Mouse (Mus musculus) frontal cortex, adult (tissue): ENCODE results near the gene Eprs.
"Not testable (repeated sequence)": the region's sequence is repeated elsewhere in the genome, so short reads cannot be mapped to it uniquely, and the experiment has no call there.

Experiments used
- ATAC-seq: cut with Nextera tagmentation; 2 replicates; pipeline ENCODE4 v1.9.2; 2017; ENCODE audit warnings: mild to moderate bottlenecking, moderate library complexity, mixed read lengths; ENCODE audit not compliant: low TSS enrichment

Eprs gene

DNA sequence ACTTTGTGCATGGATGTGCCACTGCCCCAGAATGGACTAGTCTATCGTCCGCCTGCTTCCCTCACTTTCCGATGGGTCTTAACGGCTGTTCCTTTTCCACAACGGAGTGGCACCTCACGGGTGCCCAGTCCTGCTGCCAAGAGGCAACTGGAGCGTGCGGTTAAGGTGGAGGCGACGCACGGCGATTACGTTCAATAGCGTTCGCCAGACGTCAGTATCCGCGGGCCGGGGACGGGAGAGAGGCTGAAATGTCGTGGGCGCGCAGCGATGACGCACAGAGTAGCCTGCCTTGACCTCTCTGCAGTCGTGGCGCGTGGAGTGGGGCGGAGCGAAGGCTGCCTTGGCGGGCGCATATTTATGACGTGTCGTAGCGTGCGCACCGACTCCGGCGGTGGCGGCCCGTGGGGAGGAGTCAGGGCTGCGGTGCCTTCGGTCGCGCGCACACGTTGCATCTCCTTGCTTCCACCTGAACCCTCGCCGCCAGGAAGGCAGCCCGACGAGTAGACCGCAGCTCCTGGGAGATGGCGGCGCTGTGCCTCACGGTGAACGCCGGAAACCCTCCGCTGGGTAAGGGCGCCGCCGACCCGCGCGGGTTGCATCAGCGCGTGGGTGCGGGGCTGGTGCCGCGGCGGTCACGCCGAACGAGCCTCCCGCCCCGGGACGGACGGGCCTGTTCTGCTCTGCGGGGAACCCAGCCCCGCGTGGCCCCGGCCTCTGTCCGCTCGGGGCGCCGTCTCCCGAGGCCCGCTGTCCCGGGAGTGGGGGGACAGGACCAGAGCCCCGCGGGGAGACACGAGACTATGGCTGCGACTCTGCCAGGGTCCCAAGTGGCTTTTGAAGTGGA lies at the start of gene Eprs:
Gene Eprs (plus strand): TSS at position 368 of the 844 bp plus-strand sequence.
- ATAC-seq: peak; percentile 91

DNA sequence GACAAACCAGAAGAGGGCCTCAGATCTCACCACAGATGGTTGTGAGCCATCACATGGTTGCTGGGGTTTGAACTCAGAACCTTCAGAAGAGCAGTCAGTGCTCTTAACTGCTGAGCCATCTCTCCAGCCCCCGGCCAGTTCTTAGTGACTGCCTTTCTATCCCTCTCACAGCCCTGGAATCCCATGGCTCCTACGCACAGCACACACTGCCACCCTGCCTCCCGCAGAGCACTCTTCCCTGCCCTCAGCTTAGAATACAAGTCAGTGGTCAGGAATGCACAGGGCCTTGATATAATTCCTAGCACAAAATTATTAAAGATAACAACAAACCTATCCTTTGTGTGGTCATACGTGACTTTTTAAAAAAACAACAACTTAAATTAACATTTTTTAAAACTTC lies 48.3 kb upstream of the Eprs start:
- ATAC-seq: no peak

DNA sequence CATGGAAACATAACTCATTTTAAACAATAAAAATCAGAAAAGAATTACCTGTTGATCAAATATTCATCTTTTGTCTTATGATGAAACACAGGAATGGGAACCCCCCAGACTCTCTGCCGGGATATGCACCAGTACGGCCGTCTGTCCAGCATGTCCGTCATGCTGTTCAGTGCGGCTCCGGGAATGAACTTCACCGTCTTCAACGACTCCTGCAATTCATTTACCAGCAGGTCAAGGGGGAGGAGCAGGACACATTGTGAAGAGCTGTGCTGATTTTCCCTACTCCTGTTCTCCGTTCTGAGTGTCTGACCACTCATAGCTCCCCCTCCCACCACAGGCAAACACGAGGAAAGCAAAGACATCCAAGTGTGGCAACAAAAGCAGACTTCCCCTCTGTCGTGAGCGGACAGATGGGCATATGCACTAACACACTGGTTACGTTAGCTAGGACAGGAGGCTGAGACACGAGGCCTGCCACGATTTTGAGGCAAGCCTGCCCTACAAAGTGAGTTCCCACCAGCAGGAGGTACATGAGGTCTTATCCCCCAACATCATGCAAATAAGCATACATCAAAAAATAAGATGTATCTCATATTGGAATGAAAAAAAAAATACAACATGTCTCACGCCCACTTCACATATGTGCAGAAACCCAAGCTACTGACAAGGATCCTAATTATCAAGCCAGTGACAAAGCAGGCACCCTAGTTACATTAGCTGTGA lies 46.8 kb upstream of the Eprs start:
- peak; percentile 85 for ATAC-seq

- ATAC-seq: not testable (repeated sequence)
Measured at GRCm38 (mm10) chr1:185327754-185328345, 35.0 kb upstream of the Eprs start.

DNA sequence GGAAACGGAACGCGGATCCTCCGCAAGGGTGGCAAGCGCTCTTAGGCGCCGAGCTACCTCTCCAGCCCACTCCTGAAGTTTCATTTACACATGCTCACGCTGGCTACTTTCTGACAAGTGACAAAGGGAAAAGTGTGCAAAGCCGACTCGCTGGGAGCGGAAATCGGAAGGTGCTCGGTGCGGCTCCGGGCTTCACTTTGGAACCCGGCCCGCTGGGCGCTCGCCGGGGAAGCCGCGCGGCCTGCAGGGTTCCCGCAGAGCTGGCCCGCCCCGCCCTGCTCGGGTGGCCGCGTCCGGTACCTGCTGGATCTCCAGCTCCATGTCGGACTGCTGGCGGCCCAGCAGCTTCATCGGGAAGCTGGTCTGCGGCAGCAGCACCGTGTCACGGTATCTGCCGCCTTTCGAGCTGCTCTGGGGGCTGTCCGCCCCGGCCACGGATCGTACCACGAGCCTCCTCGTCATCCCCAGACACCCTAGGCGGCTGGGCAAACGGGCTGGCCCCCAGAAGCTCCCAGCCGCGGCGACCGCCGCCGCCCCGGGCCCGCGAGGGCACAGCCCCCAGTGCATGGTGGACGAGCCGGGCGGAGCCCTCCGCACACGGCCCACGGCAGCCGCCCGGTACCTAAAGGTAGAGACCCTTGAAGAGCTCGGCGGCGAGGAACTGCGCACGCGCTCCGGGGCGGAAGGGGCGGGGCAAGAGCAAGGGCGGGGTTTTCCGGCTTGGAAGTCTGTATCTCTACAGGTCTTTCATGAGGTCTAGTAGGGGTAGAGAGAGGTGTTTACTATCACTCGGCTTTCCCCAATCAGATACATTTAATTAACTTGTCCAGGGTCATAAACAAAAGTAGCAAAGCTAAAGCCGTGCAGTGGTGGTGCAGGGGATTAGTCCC lies 33.9 kb upstream of the Eprs start, which contains the start of gene Iars2:
Gene Iars2 (minus strand): TSS at position 676 of the 890 bp plus-strand sequence.
- peak; percentile 84 for ATAC-seq

- no peak for ATAC-seq
Measured at GRCm38 (mm10) chr1:185329851-185330250, 33.0 kb upstream of the Eprs start.

DNA sequence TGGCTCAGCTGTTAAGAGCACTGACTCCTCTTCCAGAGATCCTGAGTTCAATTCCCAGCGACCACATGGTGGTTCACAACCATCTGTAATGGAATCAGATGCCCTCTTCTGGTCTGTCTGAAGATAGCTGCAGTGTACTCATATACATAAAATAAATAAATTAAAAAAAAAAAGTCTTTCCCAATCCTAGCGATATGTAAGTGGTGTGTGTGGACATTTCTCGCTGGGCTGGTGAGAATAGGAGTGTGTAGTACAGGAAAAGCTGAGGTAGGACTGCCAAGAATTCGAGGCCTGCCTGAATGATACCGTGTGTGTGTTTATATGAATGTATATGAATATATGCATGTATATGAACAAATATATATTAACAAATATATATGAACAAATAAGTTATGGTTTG lies 31.5 kb upstream of the Eprs start:
- no peak for ATAC-seq

GRCm38 (mm10) chr1:185331983-185332430 lies 30.8 kb upstream of the Eprs start, which contains the start of gene Bpnt1:
Gene Bpnt1, plus strand, starts transcription at chr1:185332149.
- ATAC-seq: peak; percentile 87

DNA sequence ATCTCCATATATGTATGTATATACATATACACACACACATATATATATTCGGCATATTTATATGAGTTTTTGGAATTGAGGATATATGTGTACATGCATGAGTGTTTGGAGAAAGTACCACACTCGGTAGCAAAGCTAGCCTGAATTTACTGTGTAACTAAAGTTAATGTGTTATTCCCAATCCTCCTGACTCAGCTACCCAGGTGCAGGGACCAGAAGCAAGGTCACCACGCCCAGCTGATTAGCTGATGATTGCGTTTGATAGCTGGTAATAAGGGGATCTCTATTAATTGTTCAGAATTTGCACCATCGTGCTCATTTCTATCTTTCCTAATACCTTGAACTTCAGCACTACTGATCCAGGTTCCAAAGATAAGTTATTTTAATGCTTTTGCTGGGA lies 29.2 kb upstream of the Eprs start:
- no peak for ATAC-seq

DNA sequence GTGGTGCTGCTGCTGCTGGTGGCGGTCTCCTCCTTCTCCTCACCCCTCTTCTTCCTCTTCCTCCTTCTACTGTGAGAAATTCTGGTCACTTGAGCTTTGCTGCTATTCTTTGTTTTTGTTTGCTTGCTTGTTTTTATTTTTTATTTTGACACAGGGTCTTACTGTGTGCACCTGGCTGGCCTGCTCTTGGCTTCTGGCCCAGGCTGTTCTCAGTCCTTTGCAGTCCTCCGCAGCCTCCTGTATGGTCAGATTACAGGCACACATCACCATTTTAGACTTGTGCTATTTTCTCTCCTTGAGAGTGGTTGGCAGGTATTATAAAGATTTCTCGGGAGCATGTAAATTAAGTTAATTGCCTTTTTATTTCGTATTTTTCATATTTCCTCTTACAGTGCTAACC lies 28.7 kb upstream of the Eprs start:
- no peak for ATAC-seq

DNA sequence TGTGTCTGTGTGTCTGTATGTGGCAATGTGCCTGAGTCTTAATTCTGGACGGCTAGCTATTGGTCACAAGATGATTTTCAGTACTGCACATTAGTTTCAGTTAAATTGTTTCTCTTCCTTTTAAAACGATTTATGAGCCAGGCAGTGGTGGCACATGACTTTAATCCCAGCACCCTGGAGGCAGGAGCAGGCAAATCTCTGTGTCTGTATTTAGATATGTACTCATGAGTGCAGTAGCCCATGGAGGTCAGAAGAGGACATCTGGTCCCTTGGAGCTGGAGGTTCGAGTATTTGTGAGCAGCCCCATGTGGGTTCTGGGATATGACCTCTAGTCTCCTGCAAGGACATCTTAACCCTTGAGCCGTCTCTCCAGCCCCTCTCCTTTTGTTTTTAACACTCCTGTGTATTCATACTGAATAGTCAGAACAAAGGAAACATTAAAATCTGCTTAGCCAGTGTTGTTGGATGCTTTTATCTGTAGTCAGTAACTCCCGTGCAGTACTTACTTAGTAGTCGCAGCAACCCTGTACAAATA lies 27.5 kb upstream of the Eprs start:
- no peak for ATAC-seq

DNA sequence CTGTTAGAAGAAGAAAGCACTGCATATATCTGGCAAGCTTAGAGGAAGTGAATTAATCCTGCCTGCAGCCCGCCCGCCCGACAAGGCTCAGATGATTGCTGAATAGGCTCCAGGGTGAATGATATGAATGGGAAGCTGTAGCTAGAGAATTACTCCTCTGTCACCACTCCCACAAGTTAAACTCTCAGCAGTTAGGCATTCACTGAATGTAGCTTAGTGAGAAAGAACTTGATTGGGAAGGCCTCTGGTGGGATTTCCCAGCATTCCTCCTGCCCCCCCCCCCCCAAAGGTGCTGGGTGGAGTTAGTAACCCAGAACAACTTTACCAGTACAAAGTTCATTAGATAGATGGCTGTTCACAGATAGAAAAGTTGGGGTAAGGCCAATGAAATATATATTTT lies 26.3 kb upstream of the Eprs start:
- ATAC-seq: no peak

- peak; percentile 71 for ATAC-seq
Measured at GRCm38 (mm10) chr1:185342441-185342840, 20.4 kb upstream of the Eprs start.

- ATAC-seq: no peak
Measured at GRCm38 (mm10) chr1:185343422-185343821, 19.4 kb upstream of the Eprs start.

- ATAC-seq: no peak
Measured at GRCm38 (mm10) chr1:185346188-185346587, 16.7 kb upstream of the Eprs start.

DNA sequence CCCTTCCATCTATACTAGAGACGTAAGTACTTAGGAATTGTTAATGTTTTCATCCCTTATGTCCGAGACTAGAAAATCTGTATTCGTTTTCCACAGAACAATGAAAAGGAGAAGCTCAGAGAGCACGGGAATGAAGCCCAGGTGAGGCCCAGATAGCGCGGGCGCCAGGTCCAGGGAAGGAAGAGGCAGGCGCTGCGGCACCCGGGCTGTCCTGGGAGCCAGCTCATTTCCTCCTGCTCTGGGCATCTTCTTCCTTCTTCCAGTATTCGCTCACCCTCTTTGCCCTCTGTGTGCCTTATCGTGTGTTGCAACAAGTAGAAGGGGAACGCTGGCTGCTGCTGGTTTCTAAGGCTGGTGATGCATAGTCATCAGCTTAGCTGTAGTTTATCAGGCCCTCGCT lies 13.1 kb upstream of the Eprs start:
- no peak for ATAC-seq

DNA sequence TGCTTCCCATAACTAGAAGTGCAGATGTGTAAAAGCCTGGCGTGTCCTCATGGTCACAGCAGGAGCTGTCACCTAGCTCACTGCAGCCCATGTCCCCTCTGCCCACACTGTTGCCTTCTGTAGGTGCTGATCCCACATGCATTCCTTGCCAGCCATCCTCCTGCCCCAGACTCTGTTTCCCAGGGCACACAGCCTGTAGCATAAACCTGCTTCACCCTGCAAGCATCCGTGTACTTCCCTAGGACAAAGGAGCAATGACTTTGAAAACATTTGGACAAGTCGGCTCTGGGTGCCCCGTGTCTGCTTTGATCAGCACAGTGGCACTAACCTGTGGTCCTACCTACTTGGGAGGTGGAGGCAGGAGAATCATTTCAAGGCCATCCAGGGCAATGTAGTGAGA lies 12.2 kb upstream of the Eprs start:
- no peak for ATAC-seq

DNA sequence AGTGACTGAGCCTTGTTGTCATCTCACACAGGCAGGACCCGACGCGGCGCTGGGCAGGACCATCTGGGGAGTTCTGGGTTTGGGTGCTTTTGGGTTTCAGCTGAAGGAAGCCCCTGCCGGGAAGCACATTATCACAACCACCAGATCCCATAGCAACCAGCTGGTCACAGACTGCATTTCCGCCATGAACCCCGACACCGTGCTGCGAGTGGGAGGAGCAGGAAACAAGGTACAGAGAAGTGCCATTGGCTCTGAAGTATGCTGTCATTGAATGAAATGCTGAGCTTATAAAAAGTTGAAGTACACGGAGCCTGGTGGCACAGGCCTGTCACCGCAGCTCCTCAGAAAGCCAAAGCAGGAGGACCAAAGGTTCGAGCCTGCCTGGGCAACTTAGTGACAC lies 10.7 kb upstream of the Eprs start:
- no peak for ATAC-seq

GRCm38 (mm10) chr1:185353351-185353750 lies 9.5 kb upstream of the Eprs start:
- no peak for ATAC-seq

DNA sequence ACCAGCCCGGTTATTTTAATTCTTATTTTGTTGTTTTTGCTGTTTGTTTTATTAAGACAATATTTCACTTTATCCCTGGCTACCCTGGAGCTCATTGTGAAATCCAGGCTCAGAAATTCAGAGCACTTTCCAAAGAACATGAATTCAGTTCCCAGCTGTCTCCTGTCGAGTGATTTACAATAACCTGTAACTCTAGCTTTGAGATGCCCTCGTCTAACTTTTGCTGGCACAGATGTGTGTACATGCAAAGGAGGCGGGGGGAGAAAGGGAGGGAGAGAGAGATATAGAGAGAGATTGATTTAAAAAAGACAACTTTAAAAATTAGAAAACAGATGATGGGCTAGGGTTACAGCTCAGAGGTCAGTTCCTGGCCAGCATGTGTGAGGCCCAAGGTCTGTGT lies 8.1 kb upstream of the Eprs start:
- no peak for ATAC-seq

DNA sequence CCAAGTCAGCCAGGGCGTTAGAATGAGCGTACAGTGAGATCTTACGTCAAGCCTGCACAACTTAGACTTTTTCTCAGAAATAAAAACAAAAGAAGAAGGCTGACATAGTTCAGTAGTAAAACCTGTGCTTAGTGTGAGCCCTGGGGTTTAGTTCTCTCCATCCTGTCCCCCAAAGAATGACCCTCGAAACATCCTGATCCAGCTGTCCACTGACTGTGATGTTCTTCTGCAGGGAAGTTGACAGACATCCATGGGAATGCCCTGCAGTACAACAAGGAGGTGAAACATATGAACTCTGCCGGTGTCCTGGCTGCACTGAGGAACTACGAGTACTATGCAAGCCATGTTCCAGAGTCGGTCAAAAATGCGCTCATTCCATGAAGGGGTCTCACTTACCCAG lies 6.6 kb upstream of the Eprs start:
- no peak for ATAC-seq
